Mouse (Mus musculus) left cerebral cortex, postnatal 14 days (tissue): Measurements from ENCODE around the gene Ppp2ca. TPM values are rescaled to one million over a fixed set of nuclear protein-coding genes. Genes with fewer than 3 reads are reported as not detected.
"Not testable (repeated sequence)": the region's sequence is repeated elsewhere in the genome, so short reads cannot be mapped to it uniquely, and the experiment has no call there.

Source experiments
- DNase-seq, 2 experiments: peaks; one replicate each; pipeline ENCODE4 v3.0.0; 2021 to 2022; ENCODE audit warnings: low spot score in 2 of 2, mixed read lengths in 1 of 2
- intact Hi-C: fragments of 180-260 bp; cut with DNase I; formaldehyde crosslinking; loops from one replicate; pipeline ENCODE4 v1.15.1; 2025
- microRNA-seq, 2 experiments: library from miRNA; unstranded; fragments of <30 nt; microRNA quantifications; one replicate each; pipeline ENCODE4 v1.2.0; 2022
- total RNA-seq, 2 experiments: library from RNA; stranded (reverse); gene quantifications; 2 replicates each; pipeline ENCODE4 v1.2.3; 2021

Gene Ppp2ca
- total RNA-seq, 2 experiments from 2014 or later = 129 to 131 TPM

DNA sequence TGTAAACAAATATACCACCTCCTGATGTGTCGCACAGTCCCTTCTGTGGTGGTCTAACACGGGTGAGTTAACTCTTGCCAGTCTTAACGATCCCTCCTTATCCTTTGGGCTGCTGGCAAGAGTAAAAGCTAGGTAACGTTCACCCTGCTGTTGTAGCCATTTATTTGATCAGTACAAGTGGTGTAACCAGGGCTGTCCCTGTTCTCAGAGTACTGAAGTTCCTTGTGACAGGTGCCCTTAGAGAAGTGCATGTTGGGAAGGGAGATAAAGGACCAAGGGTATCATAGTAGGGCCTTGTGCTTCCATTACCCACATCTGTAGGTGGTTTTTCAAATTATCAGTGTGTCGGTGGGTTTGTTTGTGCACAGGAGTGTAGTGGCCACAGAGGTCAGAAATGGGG, 29.3 kb downstream of the Ppp2ca start:
- intact Hi-C loops = no loop called here
- no peak for DNase-seq

DNA sequence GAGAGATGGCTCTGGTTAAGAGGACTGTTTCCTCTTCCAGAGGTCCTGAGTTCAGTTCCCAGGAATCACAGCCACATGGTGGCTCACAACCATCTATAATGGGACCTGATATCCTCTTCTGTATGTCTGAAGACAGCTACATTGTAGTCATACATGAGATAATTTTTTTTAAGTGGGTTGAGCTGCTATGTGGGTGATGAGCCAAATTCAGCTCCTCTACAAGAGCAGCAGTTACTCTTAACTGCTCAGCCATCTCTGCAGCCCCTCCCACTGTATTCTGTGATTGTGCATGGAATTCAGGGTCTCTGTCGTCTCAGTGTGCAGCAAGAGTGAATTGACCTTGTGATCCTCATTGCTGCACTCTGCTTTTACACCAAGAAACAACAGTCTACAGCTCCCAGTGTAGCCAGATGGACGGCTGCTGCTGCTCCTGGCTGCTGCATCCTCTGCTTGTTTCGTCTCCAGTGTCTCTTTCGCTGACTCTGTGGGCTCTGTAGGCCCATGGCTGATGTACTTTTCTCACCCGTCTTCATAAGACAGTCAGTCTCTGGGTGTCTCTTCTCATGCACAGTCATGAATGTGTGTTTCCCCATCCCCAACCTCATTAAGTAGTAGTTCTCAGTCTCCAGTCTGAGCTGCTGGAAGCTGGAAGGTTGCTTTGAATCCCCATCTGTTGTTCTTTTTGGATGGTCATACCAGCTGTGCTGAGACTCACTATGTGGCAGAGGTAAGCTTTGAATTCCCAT, 30.0 kb downstream of the Ppp2ca start:
- peak; percentile 34 to 71 for DNase-seq
- intact Hi-C loops = no loop called here

DNA sequence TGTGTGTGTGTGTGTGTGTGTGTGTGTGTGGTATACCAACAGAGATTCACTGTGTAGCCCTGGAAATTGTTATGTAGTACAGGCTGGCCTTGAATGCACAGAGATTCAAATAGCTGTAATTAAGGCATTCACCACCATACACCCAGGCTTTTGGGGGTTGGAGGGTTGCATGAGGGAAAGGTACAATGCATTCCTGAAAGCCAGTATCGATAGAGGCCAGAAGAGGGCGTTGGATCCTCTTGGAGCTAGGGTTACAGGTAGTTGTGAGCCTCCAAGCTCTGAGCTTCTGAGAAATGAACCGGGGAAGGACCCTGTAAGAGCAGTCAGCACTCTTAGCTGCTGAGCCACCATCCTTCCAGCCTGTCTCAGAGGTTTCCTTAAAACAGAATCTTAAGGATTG, 30.7 kb downstream of the Ppp2ca start:
- peak in 1 of 2 experiments; percentile 36 for DNase-seq
- intact Hi-C loops = no loop called here

DNA sequence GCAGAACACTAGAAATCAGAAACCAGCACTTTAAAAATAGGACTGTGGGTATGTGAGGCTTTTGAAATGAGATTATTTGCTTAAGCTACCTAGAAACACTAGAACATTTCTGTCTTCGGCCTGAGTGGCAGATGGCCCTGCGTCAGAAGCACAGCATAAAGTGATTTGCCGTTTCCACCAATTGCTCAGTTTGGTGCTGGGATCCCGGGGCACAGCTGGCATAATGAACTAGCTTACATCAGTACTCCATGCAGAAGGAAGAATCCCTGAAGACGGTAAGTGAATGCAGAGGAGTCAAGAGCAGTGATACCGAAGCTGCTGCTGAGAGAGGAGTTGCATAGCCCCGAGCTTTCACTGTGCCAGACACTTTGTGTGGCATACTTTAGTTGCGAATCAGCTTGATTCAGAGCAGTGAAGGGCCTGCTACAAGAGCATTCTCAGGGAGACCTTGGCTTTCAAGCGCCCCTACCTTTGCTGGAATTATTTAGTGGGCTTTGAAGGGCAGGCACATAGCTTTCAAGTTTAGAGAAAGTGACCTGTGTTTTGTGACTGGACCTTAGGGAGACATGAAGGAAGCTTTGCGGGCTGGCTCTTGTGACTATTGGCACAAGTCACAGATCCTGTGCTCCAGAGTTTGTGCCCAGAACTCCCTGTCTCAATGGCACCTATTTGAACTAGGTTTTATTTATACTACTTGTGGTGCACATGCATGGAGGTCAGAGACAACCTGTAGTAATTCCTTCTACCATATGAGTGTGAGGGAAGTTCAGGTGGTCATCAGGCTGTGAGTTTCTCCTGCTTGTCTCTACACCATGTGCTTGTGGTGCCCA, 31.4 kb downstream of the Ppp2ca start:
- intact Hi-C loops = no loop called here
- peak; percentile 80 to 89 for DNase-seq

DNA sequence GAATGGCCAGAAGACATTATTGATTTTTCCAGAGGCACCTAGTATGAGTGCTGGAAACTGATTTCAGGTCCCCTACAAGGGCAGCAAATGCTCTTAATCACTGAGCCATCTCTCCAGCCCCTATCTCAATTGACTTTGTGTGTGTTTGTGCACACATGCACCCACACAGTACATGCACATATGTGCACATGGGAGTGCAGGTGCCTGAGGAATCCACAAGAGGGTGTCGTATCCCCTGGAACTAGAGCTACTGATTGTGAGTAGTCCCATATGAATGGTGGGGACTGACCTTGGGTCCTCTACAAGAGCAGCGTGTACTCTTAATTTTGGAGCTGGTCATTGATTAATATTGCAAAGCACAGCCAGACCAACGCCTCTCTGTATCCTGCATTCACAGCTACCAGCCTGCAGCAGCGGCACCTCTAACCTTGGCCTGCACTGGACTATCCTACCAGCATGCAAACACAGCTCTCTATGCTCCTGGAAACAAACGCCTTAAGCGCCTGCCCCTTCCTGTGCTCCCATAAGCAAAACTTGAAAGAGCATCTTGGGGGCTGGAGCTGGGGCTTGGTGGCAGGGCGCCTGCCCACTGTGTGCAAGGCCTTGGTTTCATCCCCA, 32.1 kb downstream of the Ppp2ca start:
- peak in 1 of 2 experiments; percentile 53 for DNase-seq

DNA sequence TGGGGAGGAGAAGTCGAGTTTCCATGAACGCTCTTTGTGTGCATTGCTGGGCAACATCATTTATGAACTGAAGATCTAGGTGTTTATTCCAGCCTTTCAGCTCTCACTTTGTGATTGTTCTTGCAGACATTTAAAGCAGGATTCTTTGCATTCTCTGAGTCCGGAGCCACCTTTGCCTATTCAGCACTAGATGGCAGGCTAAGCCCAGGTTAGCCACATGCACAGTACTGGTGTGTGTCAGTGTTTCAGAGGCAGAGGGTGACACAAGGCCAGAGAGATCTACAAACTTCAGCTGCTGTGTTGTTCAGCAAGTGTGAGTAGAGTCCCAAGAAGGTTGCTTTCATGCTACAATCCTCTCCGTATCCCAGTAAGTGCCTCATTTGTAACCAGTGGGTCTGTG, 45.2 kb downstream of the Ppp2ca start:
- peak; percentile 65 to 76 for DNase-seq
- intact Hi-C loops = not testable (repeated sequence)

More for the DNA sequence above, 32.1 kb downstream of the Ppp2ca start:
- intact Hi-C loops = no loop called here

DNA sequence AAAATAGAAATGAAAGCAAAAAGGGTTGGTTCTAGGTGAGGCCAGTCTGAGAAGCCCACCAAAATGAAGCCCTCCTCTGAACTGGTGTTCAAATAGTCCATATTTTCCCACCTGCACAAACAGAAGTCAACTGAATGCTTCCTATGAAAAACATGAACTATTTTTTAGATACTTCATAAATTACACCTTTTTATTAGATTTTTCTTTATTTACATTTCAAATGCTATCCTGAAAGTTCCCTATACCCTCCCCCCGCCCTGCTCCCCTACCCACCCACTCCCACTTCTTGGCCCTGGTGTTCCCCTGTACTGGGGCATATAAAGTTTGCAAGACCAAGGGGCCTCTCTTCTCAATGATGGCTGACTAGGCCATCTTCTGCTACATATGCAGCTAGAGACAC, 46.9 kb downstream of the Ppp2ca start, which contains the start of gene Olfr1373:
Gene Olfr1373, minus strand, starts transcription at position 101 of the 400 bp plus-strand sequence.
- intact Hi-C loops, DNase-seq: not testable (repeated sequence)

DNA sequence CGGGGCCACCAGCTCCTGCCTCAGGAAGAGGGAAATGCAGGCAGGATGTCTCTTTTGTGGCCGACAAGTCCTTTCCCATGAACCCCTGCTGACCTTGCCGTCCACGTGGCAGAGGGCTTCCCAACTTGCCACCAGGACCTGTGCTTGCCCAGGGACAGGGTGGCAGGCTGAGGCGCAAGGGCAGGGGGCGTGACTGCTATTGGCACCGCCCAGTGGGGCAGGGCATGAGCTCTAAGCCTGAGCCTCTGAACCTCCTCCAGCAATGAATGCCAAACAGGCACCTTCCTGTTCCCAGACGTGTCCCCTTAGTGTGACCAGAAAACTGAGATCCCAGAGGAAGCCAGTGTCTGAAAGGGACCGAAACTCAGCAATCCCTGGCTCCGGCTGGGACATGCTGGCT, 65.4 kb downstream of the Ppp2ca start:
- intact Hi-C loops = no loop called here
- no peak for DNase-seq

DNA sequence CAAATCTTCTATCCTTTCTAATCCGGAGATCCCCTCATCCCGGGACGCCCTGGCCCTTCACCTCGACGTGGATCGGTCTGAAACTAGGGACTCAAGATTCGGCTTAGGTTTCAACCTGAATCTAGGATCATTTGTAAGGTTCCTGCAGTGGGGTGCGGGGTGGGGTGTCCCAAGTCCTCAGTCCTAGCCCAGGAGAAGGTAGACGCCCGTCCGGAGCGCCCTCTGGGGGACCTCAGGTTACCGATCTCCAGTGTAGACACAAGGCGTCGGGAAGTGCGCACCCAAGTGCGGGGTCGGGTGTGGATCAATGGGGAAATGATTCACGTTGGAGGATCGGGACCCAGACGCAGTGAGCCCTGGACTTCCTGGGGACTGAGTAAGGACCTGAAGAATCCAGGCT, 68.6 kb downstream of the Ppp2ca start:
- intact Hi-C loops = no loop called here
- no peak for DNase-seq

DNA sequence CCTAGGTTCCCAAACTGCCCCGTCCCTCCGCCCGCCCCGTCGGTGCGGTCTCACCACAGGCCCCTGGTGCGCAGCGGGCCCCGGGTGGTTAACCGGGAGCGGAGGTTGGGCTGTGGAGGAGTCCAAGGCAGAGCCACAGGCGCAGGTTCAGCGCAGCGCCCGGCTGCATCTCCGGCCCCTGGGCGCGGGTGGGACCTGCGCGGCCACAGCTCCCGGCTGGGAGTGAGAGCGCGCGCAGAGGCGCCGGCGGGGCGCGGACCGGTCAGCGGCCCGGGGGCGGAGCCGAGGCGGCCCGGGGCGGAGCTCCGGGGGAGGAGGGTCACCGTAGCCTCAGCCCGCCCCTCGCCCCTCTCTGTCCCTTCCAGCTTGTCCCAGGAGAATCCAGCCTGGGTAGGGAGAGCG, 69.4 kb downstream of the Ppp2ca start:
- intact Hi-C loops, DNase-seq: not testable (repeated sequence)

DNA sequence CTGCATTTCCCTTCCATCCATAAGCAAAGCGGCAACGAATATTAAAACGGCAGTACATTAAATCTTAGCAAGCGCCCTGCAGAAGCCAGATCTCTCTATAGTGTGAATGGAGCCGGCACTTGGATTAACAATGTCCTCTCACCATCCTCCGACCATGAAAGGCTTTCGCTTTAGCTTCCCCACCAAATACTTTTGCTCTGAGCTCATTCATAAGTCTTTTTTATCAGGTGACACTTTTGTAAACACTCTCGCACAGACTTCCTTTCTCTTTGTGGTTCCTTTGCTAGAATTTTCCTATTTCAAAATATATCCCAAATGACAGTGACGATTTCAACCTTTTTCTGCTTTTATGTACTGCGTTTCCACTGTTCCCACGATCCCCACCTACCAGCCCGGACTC, 70.0 kb downstream of the Ppp2ca start:
- DNase-seq = no peak
- intact Hi-C loops = no loop called here

Small RNA genes lying within 50 kb of the gene (microRNA-seq; reads per million reads assigned to microRNA genes)
- 0 reads per million in 2 experiments for gene Gm24157
- 10.8 to 28.9 reads per million in 2 experiments for gene Mir3061

Other genes with a start within 250 kb of the Ppp2ca start
- gene Jade2, start 241.0 kb upstream of the Ppp2ca start, total RNA-seq = 10 to 100 TPM; 12.3 to 13.4 TPM
- gene Cdkn2aipnl, start 131.0 kb upstream of the Ppp2ca start, total RNA-seq = 10 to 100 TPM; 32.8 to 32.9 TPM
- gene Ube2b, start 97.9 kb upstream of the Ppp2ca start, total RNA-seq = 100 to 1,000 TPM; 167 to 182 TPM
- gene Cdkl3, start 94.5 kb upstream of the Ppp2ca start, total RNA-seq = 10 to 100 TPM; 11.9 to 17.0 TPM
- not detected for gene Olfr1373, start 46.8 kb downstream of the Ppp2ca start, total RNA-seq
- not detected for gene Olfr1371, start 115.3 kb downstream of the Ppp2ca start, total RNA-seq
- gene Skp1a, start 133.3 kb downstream of the Ppp2ca start, total RNA-seq = 100 to 1,000 TPM; 473 to 503 TPM
- 1 to 10 TPM; 5.3 to 7.1 TPM for gene Tcf7, start 184.3 kb downstream of the Ppp2ca start, total RNA-seq